18 mouse cellular contexts compared by ENCODE assay signal in the genomic region with DNA sequence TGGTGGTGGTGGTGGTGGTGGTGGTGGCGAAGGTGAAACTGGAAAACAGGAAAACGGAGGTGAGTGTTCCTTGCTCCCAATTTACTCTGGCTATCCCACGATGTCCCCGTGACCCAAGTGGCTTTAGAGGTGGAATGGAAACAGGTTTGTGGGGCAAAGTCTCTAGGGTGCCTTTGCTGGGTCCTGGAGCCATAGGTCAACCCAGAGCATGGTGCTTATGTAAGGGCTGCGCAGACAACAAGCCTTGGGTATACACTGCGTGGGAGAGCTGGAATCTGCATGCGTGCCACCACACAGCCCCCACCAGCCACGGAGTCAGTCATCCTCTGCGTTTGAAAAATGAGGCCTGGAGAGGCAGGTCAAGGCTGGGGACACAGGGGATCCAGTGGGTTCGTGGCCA. TPM values are rescaled to one million over a fixed set of nuclear protein-coding genes. Genes with fewer than 3 reads are reported as not detected.
"Had no signal": no experiment of that assay in that cellular context is flagged by ENCODE, and none has a peak within 500 bp of the region (broad histone marks: within the 10 kb centered on the region; RNA-seq: fewer than 3 reads in every experiment).

No protein-coding gene starts in this region.

- H3K36me3 ChIP-seq: hindbrain, embryonic 12.5 days; limb, embryonic 10.5 days; midbrain, embryonic 10.5 days; neural tube, embryonic 15.5 days had no signal

- H3K27me3 ChIP-seq: hindbrain, embryonic 12.5 days; neural tube, embryonic 15.5 days had no signal

- H3K9me3 ChIP-seq: hindbrain, embryonic 12.5 days; limb, embryonic 10.5 days; midbrain, embryonic 10.5 days; neural tube, embryonic 15.5 days had no signal

- H3K4me2 ChIP-seq: hindbrain, embryonic 12.5 days; lung, embryonic 14.5 days; neural tube, embryonic 15.5 days had no signal

- H3K4me1 ChIP-seq: hindbrain, embryonic 12.5 days; neural tube, embryonic 15.5 days had no signal

- H3K9ac ChIP-seq: hindbrain, embryonic 12.5 days; lung, embryonic 14.5 days; neural tube, embryonic 15.5 days had no signal

- DNase-seq: lung, embryonic 14.5 days; lung, postnatal 10 days; lung, postnatal 4 days; midbrain, embryonic 14.5 days; thymus, adult 18-20 months; thymus, postnatal 14 days had no signal

- H3K27ac ChIP-seq: hindbrain, embryonic 12.5 days; hindbrain, postnatal 0 days; left cerebral cortex, adult 2 months; limb, embryonic 10.5 days; midbrain, embryonic 10.5 days; neural tube, embryonic 15.5 days had no signal

- ATAC-seq: hindbrain, postnatal 0 days; intestine, embryonic 16.5 days had no signal

- H3K4me3 ChIP-seq: hindbrain, embryonic 12.5 days; left cerebral cortex, adult 2 months; limb, embryonic 10.5 days; midbrain, embryonic 10.5 days; myocyte; neural tube, embryonic 15.5 days had no signal

RNA-seq across cellular contexts. Expression of gene Slc13a3, which starts 33.4 kb away (rescaled TPM):
- polyA plus RNA-seq: limb, embryonic 10.5 days had no signal

RNA-seq across cellular contexts. Expression of gene Ocstamp, which starts 39.4 kb away (rescaled TPM):
- total RNA-seq: layer of hippocampus, postnatal 25 days; left cerebral cortex, adult 2 months; left cerebral cortex, postnatal 14 days had no signal
- polyA plus RNA-seq: hindbrain, postnatal 0 days; lung, embryonic 14.5 days; myocyte; neural tube, embryonic 11.5 days had no signal

RNA-seq across cellular contexts. Expression of gene Zfp334, which starts 51.6 kb away (rescaled TPM):
- total RNA-seq: megakaryocyte, adult 5-6 weeks had no signal
